19 mouse cellular contexts compared by ENCODE assay signal in genomic region chr8:122851692-122852545, GRCm38 (mm10). TPM values are rescaled to one million over a fixed set of nuclear protein-coding genes. Genes with fewer than 3 reads are reported as not detected.
A peak's percentile ranks its signal among the peaks of the same experiment; 100 is the strongest.
DNase-seq lines count a peak whose midpoint lies in the region; ATAC-seq and TF ChIP-seq lines count a peak whose summit lies in the region.
"Had no signal": no experiment of that assay in that cellular context is flagged by ENCODE, and none has a peak within 500 bp of the region (broad histone marks: within the 10 kb centered on the region; RNA-seq: fewer than 3 reads in every experiment).

No protein-coding gene starts in this region.

- no peaks in the 10 kb centered on the region for H3K9me3 ChIP-seq in embryonic facial prominence, embryonic 10.5 days
- H3K9me3 ChIP-seq in midbrain, embryonic 10.5 days (replicated peaks) = no peaks in the 10 kb centered on the region
- H3K9me3 ChIP-seq in forebrain, embryonic 14.5 days (replicated peaks; ENCODE audit: control insufficient read depth, low read length) = no peaks in the 10 kb centered on the region
- H3K9me3 ChIP-seq: embryonic facial prominence, embryonic 13.5 days; forebrain, embryonic 12.5 days; liver, embryonic 15.5 days; stomach, embryonic 15.5 days had no signal

- H3K79me3 ChIP-seq in C2C12 (ENCODE audit: low read depth) = no peaks in the 10 kb centered on the region

- H3K4me1 ChIP-seq in embryonic facial prominence, embryonic 10.5 days = peaks cover 68% of the 10 kb centered on the region
- peaks cover 52% of the 10 kb centered on the region for H3K4me1 ChIP-seq in midbrain, embryonic 10.5 days
- H3K4me1 ChIP-seq in forebrain, embryonic 14.5 days (ENCODE audit: control insufficient read depth, insufficient read depth, low read length) = peaks cover 9% of the 10 kb centered on the region

- no peak for TF ChIP-seq CTCF in C2C12 (IDR thresholded peaks at IDR 0.05; ENCODE audit: control insufficient read depth, insufficient read depth, insufficient read length)

- no peak overlapping the region for H3K4me3 ChIP-seq in C2C12 (ENCODE audit: insufficient read depth, poor library complexity, severe bottlenecking)
- H3K4me3 ChIP-seq in embryonic facial prominence, embryonic 10.5 days = no peak overlapping the region
- H3K4me3 ChIP-seq in midbrain, embryonic 10.5 days = no peak overlapping the region
- no peak overlapping the region for H3K4me3 ChIP-seq in forebrain, embryonic 14.5 days (ENCODE audit: low read depth, low read length)
- H3K4me3 ChIP-seq: embryonic facial prominence, embryonic 13.5 days; forebrain, embryonic 12.5 days; liver, embryonic 15.5 days; stomach, embryonic 15.5 days had no signal

- 83% methylated on average over 12 of the region's 12 CpGs for WGBS in embryonic facial prominence, embryonic 10.5 days
- 85% methylated on average over 12 of the region's 12 CpGs for WGBS in midbrain, embryonic 10.5 days
- WGBS in forebrain, embryonic 14.5 days = 77% methylated on average over 12 of the region's 12 CpGs

- no peaks in the 10 kb centered on the region for H3K27me3 ChIP-seq in C2C12 (ENCODE audit: control insufficient read depth, insufficient read depth, insufficient read length)
- H3K27me3 ChIP-seq in embryonic facial prominence, embryonic 10.5 days (replicated peaks; ENCODE audit: low read depth, poor library complexity, severe bottlenecking) = peaks cover 30% of the 10 kb centered on the region
- H3K27me3 ChIP-seq in midbrain, embryonic 10.5 days (ENCODE audit: low read depth, poor library complexity, severe bottlenecking) = peaks cover 31% of the 10 kb centered on the region
- H3K27me3 ChIP-seq in forebrain, embryonic 14.5 days (replicated peaks; ENCODE audit: control insufficient read depth, insufficient read depth, low read length) = no peaks in the 10 kb centered on the region
- H3K27me3 ChIP-seq: stomach, embryonic 15.5 days had no signal

- H3K27ac ChIP-seq in embryonic facial prominence, embryonic 10.5 days (replicated peaks) = 0 out of 2 replicates have a peak overlapping the region, but pooled peaks have one; percentile 24
- no peak overlapping the region; the same call in 1 of the 2 replicates for H3K27ac ChIP-seq in midbrain, embryonic 10.5 days (replicated peaks)
- no peak overlapping the region for H3K27ac ChIP-seq in forebrain, embryonic 14.5 days (ENCODE audit: low read depth, low read length)
- H3K27ac ChIP-seq: embryonic facial prominence, embryonic 13.5 days; forebrain, embryonic 12.5 days; liver, embryonic 15.5 days; stomach, embryonic 15.5 days had no signal

- peaks cover 15% of the 10 kb centered on the region for H3K79me2 ChIP-seq in C2C12 (ENCODE audit: control insufficient read depth, insufficient read depth)

- no peaks in the 10 kb centered on the region for H3K36me3 ChIP-seq in C2C12 (ENCODE audit: control insufficient read depth, insufficient read depth)
- no peaks in the 10 kb centered on the region for H3K36me3 ChIP-seq in embryonic facial prominence, embryonic 10.5 days (replicated peaks)
- no peaks in the 10 kb centered on the region for H3K36me3 ChIP-seq in midbrain, embryonic 10.5 days
- H3K36me3 ChIP-seq in forebrain, embryonic 14.5 days (ENCODE audit: control insufficient read depth, insufficient read depth, low read length) = no peaks in the 10 kb centered on the region
- H3K36me3 ChIP-seq: embryonic facial prominence, embryonic 13.5 days; forebrain, embryonic 12.5 days; liver, embryonic 15.5 days; stomach, embryonic 15.5 days had no signal

- no peak for ATAC-seq in forebrain, embryonic 14.5 days
- ATAC-seq: inflammation-experienced regulatory T-cells, adult 6 months had no signal

- no peak overlapping the region for H3K4me2 ChIP-seq in forebrain, embryonic 14.5 days (ENCODE audit: low read length)
- H3K4me2 ChIP-seq: embryonic facial prominence, embryonic 13.5 days; forebrain, embryonic 12.5 days; liver, embryonic 15.5 days; stomach, embryonic 15.5 days had no signal

- no peak overlapping the region for H3ac ChIP-seq in C2C12 (ENCODE audit: control insufficient read depth, insufficient read length, low read depth)

- no peak overlapping the region for H3K9ac ChIP-seq in forebrain, embryonic 14.5 days (ENCODE audit: low read length)
- H3K9ac ChIP-seq: embryonic facial prominence, embryonic 13.5 days; forebrain, embryonic 12.5 days; liver, embryonic 15.5 days; stomach, embryonic 15.5 days had no signal

- peak; percentile 52 for DNase-seq in adrenal gland, adult 8-10 months
- no peak for DNase-seq in adrenal gland, postnatal 10 days
- peak; percentile 92 to 96 for DNase-seq in cerebellum, adult 18-20 months
- no peak for DNase-seq in embryonic facial prominence, embryonic 10.5 days (ENCODE audit: low spot score)
- no peak for DNase-seq in midbrain, embryonic 10.5 days (ENCODE audit: low spot score)
- DNase-seq in urinary bladder, postnatal 14 days (ENCODE audit: low spot score) = no peak
- DNase-seq in forebrain, embryonic 14.5 days (ENCODE audit: low spot score) = no peak
- DNase-seq: gastrocnemius, postnatal 36 days; right cerebral cortex, adult 18-20 months; thymus, postnatal 14 days had no signal

TF ChIP-seq in C2C12, 6 proteins besides CTCF, POLR2A, EP300 and RAD21:
- TF ChIP-seq MYOG (IDR thresholded peaks at IDR 0.05; ENCODE audit: control insufficient read depth, extremely low read depth, insufficient read length) (no peak), CEBPB (IDR thresholded peaks at IDR 0.05; ENCODE audit: low read depth) (no peak), USF1 (IDR thresholded peaks at IDR 0.05; ENCODE audit: low read depth) (no peak), FOSL1 (IDR thresholded peaks at IDR 0.05; ENCODE audit: insufficient read depth, low read length, poor library complexity, severe bottlenecking) (no peak), MYOD1 (IDR thresholded peaks at IDR 0.05; ENCODE audit: control insufficient read depth, insufficient read length, low read depth) (peak; percentile 77), MAX (IDR thresholded peaks at IDR 0.05) (peak; percentile 3)

RNA-seq across cellular contexts. Expression of gene Cdh15, which starts 4.2 kb away (rescaled TPM):
- total RNA-seq in adrenal gland, adult 8-10 months (2022) = 1 to 10 TPM in 3 of 4 experiments, under 1 TPM in 1; 0.55 to 1.2 (median 1.2) TPM
- total RNA-seq in adrenal gland, postnatal 10 days (2021) = 1 to 10 TPM in 1 of 2 experiments, under 1 TPM in 1; 0.75 to 1.9 TPM
- polyA plus RNA-seq in C2C12 (2012; fragmentation: generic; extraction: Trizol) = 108 TPM
- 1.7 and 2.0 TPM in 2 replicates for polyA plus RNA-seq in embryonic facial prominence, embryonic 10.5 days (2016; fragmentation: Nextera tagmentation; extraction: Ambion mirVana)
- 0.51 and 0.54 TPM in 2 replicates for polyA plus RNA-seq in midbrain, embryonic 10.5 days (2016; fragmentation: Nextera tagmentation; extraction: Ambion mirVana)
- 0.69 and 1.4 TPM in 2 replicates for polyA plus RNA-seq in forebrain, embryonic 14.5 days (2014; fragmentation: Nextera tagmentation; extraction: Ambion mirVana)
- total RNA-seq: common myeloid progenitor, adult 5-6 weeks; hematopoietic stem cell, adult 5-6 weeks; neutrophil, adult 5-6 weeks had no signal

Comparison
In these comparisons a context has a peak if more than half of its experiments do, and no peak if none do; other contexts are left out.
1. DNase-seq: peak in adrenal gland, adult 8-10 months (single experiment) and cerebellum, adult 18-20 months (2 of 2); none in adrenal gland, postnatal 10 days (single experiment), embryonic facial prominence, embryonic 10.5 days (single experiment), midbrain, embryonic 10.5 days (single experiment), urinary bladder, postnatal 14 days (single experiment) and forebrain, embryonic 14.5 days (single experiment).
2. RNA of gene Cdh15, which starts 4.2 kb away (polyA plus RNA-seq): 108 TPM in C2C12 (single experiment); 1.7 to 2.0 TPM in embryonic facial prominence, embryonic 10.5 days, 0.69 to 1.4 TPM in forebrain, embryonic 14.5 days and 0.51 to 0.54 TPM in midbrain, embryonic 10.5 days; every median in the first group is over 10 times any median in the second.